Mouse (Mus musculus): ENCODE measurements around the gene Dbh. TPM values are rescaled to one million over a fixed set of nuclear protein-coding genes. Genes with fewer than 3 reads are reported as not detected.

The Dbh gene
- total RNA-seq, 2 experiments from 2014 or later: not detected

- ATAC-seq (replicated peaks; ENCODE audit: poor library complexity, severe bottlenecking): no peak
Measured at GRCm38 (mm10) chr2:27161526-27161925, 3.5 kb upstream of the Dbh start.

- no peak for ATAC-seq (replicated peaks; ENCODE audit: poor library complexity, severe bottlenecking)
Measured at GRCm38 (mm10) chr2:27162656-27163055, 2.4 kb upstream of the Dbh start.

- ATAC-seq (replicated peaks; ENCODE audit: poor library complexity, severe bottlenecking): no peak
Measured at GRCm38 (mm10) chr2:27163851-27164250, 1.2 kb upstream of the Dbh start.

- no peak for ATAC-seq (replicated peaks; ENCODE audit: poor library complexity, severe bottlenecking)
Measured at GRCm38 (mm10) chr2:27166074-27166473, 1.0 kb downstream of the Dbh start.

GRCm38 (mm10) chr2:27166999-27167398, 2.0 kb downstream of the Dbh start:
- no peak for ATAC-seq (replicated peaks; ENCODE audit: poor library complexity, severe bottlenecking)

- ATAC-seq (replicated peaks; ENCODE audit: poor library complexity, severe bottlenecking): no peak
Measured at GRCm38 (mm10) chr2:27174242-27174641, 9.2 kb downstream of the Dbh start.

- no peak for ATAC-seq (replicated peaks; ENCODE audit: poor library complexity, severe bottlenecking)
Measured at GRCm38 (mm10) chr2:27175696-27176267, 10.7 kb downstream of the Dbh start.

GRCm38 (mm10) chr2:27179101-27179500, 14.1 kb downstream of the Dbh start:
- no peak for ATAC-seq (replicated peaks; ENCODE audit: poor library complexity, severe bottlenecking)

GRCm38 (mm10) chr2:27181907-27182306, 16.9 kb downstream of the Dbh start:
- no peak for ATAC-seq (replicated peaks; ENCODE audit: poor library complexity, severe bottlenecking)

GRCm38 (mm10) chr2:27183734-27184133, 18.7 kb downstream of the Dbh start:
- ATAC-seq (replicated peaks; ENCODE audit: poor library complexity, severe bottlenecking): no peak

GRCm38 (mm10) chr2:27187531-27187930, 22.5 kb downstream of the Dbh start:
- no peak for ATAC-seq (replicated peaks; ENCODE audit: poor library complexity, severe bottlenecking)

- no peak for ATAC-seq (replicated peaks; ENCODE audit: poor library complexity, severe bottlenecking)
Measured at GRCm38 (mm10) chr2:27189994-27190393, 25.0 kb downstream of the Dbh start.

- ATAC-seq (replicated peaks; ENCODE audit: poor library complexity, severe bottlenecking): no peak
Measured at GRCm38 (mm10) chr2:27198551-27199246, 33.7 kb downstream of the Dbh start.

GRCm38 (mm10) chr2:27200586-27200985, 35.6 kb downstream of the Dbh start:
- ATAC-seq (replicated peaks; ENCODE audit: poor library complexity, severe bottlenecking): no peak

- ATAC-seq (replicated peaks; ENCODE audit: poor library complexity, severe bottlenecking): no peak
Measured at GRCm38 (mm10) chr2:27205666-27206065, 40.6 kb downstream of the Dbh start.

GRCm38 (mm10) chr2:27206128-27206797, 41.2 kb downstream of the Dbh start:
- no peak for ATAC-seq (replicated peaks; ENCODE audit: poor library complexity, severe bottlenecking)

- ATAC-seq (replicated peaks; ENCODE audit: poor library complexity, severe bottlenecking): no peak
Measured at GRCm38 (mm10) chr2:27207126-27207525, 42.1 kb downstream of the Dbh start.

- ATAC-seq (replicated peaks; ENCODE audit: poor library complexity, severe bottlenecking): no peak
Measured at GRCm38 (mm10) chr2:27209370-27209769, 44.3 kb downstream of the Dbh start.

- no peak for ATAC-seq (replicated peaks; ENCODE audit: poor library complexity, severe bottlenecking)
Measured at GRCm38 (mm10) chr2:27209816-27210215, 44.8 kb downstream of the Dbh start.

GRCm38 (mm10) chr2:27210255-27210654, 45.2 kb downstream of the Dbh start:
- peak; percentile 48; the same call in 1 of the 2 replicates for ATAC-seq (replicated peaks; ENCODE audit: poor library complexity, severe bottlenecking)

- ATAC-seq (replicated peaks; ENCODE audit: poor library complexity, severe bottlenecking): no peak
Measured at GRCm38 (mm10) chr2:27210676-27211210, 45.7 kb downstream of the Dbh start.
